Mouse (Mus musculus) duodenum, adult 2 months (tissue): ENCODE results near the gene Zfp182. TPM values are rescaled to one million over a fixed set of nuclear protein-coding genes. Genes with fewer than 3 reads are reported as not detected.

Source experiments
- polyA plus RNA-seq: library from polyadenylated mRNA; depleted of rRNA; stranded (reverse); fragments of >200 nt; gene quantifications from 2 replicates; pipeline ENCODE4 v1.2.3, GENCODE M21; 2012; ENCODE audit warnings: low replicate concordance; rRNA removed

Gene Zfp182
- 0.15 and 0.26 TPM in 2 replicates for polyA plus RNA-seq

DNA sequence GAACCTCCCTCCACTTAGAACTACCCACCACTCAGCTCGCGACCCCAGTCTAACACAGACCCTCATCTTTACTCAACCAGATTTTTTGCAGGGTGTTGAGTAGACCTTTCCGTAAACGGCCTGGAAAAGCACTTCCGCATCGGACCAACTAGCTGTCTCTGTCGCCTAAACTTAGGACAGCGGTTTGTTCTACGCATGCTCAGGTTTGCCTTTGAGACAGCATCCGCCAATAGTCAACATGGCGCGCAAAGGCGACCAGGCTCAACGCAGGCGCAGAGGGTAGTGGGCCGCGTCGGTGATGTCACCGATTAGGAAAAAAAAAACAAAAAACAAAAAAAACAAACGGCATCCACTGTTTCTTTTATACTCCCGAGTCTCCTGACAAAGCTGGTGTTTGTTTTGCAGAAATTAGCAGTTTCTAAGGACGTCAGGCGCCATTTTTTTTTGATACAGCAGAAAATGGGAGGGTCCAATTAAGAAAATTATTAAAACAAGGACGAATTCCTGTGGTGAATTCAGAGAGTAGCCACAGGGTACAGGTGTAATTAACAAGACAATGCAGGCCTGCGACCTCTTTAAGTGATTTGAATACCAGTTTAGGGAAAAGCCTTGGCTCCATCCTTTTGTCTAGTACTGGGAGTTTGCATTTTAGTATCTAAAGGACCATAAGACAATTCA lies at the start of gene Zfp182:
Gene Zfp182 (minus strand): TSS at position 451 of the 678 bp plus-strand sequence.

DNA sequence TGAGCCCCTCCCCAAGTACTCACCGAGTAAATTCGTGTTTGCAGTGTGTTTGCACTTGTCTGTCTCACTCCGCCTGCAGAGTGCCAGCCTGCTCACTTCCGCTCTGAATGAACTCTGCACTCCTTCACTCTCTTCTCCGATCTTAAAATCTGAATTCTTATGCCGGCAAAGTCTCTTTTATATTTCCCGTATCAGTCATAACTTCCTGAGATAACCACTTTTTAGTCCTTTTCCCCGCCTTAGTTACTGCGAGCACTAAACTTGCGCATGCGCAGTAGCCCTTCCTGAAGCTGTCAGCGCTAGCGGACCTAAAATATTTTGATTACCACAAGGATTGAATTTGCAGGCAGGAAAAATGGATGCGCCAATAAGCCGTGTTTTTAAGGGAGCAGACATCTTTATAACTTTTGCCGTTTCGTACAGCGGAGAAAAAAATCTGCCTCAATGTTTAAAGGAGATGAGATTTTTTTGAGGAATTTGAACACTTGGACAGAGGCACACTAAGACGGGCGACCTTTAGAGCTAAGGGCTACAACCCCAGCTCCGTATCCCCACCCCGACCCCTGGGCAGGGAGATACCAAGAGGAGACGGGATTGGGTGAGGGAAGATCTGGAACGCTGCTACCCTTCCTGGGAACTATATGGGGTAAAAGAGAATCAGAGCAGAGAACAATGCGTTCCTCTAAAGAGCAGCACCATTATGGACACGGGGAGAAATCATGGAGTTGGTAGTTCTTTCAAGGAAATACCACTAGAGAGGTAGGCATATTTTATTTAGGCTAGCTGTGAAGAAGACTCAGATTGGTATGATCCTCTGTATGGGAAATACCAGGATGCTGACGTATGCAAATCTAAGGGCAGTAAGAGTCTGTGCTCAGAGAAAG lies 27.1 kb upstream of the Zfp182 start, which contains the start of gene Zfp300:
Gene Zfp300 (minus strand): TSS at position 545 of the 884 bp plus-strand sequence.

DNA sequence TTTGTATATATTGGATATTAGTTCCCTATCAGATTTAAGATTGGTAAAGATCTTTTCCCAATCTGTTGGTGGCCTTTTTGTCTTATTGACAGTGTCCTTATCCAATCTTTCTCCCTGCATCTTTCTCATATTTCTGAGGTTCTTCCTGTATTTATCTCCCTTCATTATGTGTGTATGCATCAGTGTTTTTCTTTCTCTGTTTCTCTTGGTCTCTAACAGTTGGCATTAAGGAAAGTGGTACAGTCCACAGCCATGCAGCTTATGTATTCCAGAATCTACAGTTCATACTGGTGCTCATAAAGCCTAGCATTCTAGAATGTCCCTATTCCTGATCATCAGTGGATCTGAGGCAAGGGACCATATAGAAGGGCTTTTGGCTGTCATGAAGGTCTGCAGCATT lies 6.0 kb upstream of the Zfp182 start, which contains the start of gene Spaca5:
Gene Spaca5 (plus strand): TSS at position 301 of the 400 bp plus-strand sequence.

Other genes with a start within 250 kb of the Zfp182 start
- 0.70 and 3.8 TPM in 2 replicates for gene Timp1, start 192.2 kb downstream of the Zfp182 start, polyA plus RNA-seq
- gene Syn1, start 141.3 kb downstream of the Zfp182 start, polyA plus RNA-seq, result 1.4 and 2.8 TPM in 2 replicates
- gene Cfp, start 130.8 kb downstream of the Zfp182 start, polyA plus RNA-seq, result 9.1 and 10.0 TPM in 2 replicates
- 3.1 and 5.6 TPM in 2 replicates for gene Elk1, start 111.7 kb downstream of the Zfp182 start, polyA plus RNA-seq
- 5.1 and 7.9 TPM in 2 replicates for gene Uxt, start 100.3 kb downstream of the Zfp182 start, polyA plus RNA-seq
- not detected in 2 replicates for gene Spaca5, start 6.1 kb upstream of the Zfp182 start, polyA plus RNA-seq
- gene Zfp300, start 27.2 kb upstream of the Zfp182 start, polyA plus RNA-seq, result 0.01 TPM in 1 of 2 replicates, not detected in the other
- not detected in 2 replicates for gene Ssxa1, start 53.5 kb upstream of the Zfp182 start, polyA plus RNA-seq
- gene Gm21876, start 113.3 kb upstream of the Zfp182 start, polyA plus RNA-seq, result not detected in 2 replicates